Mouse (Mus musculus) cortical plate, adult 2 months (tissue): ENCODE results near the gene Hibch.

Experiments
- CTCF ChIP-seq: fragments of 200-500 bp; IDR thresholded peaks from 2 replicates; pipeline ENCODE4 v1.5.1; 2011; ENCODE audit warnings: mild to moderate bottlenecking, control low read depth, low read length; ENCODE audit not compliant: insufficient read depth; ENCODE audit errors: extremely low read depth
- POLR2A ChIP-seq: fragments of 200-500 bp; IDR thresholded peaks from 2 replicates; pipeline ENCODE4 v1.6.1; 2011; ENCODE audit warnings: mild to moderate bottlenecking, low read length, control low read depth; ENCODE audit not compliant: insufficient read depth; ENCODE audit errors: extremely low read depth

GRCm38 (mm10) chr1:52953548-52953947 lies 108.8 kb downstream of the Hibch start:
- TF ChIP-seq CTCF: no peak
- no peak for TF ChIP-seq POLR2A
